Comparison of ENCODE assay signal across 27 mouse cellular contexts in the genomic region with DNA sequence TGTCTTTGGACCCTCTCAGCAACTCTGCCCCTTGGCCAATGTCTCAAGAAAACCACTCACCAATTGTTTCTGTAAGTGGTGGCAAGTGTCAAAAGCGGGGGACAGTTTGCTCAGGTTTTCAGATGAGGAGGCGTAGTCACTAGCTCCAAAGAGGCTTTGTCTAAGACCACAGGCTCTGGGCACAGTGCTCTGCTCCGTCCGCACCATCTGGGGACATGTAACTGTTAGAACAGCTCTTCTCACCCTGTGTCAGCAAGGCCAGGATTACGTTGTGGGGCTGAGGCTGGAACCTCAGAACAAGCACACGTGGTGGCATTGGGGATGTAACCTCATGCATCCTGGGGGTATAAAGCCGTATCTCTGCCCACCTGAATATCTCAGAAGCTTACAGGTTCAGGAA. TPM values are rescaled to one million over a fixed set of nuclear protein-coding genes. Genes with fewer than 3 reads are reported as not detected.
DNase-seq lines count a peak whose midpoint lies in the region; ATAC-seq lines count a peak whose summit lies in the region.
"Had no signal": no experiment of that assay in that cellular context is flagged by ENCODE, and none has a peak within 500 bp of the region (broad histone marks: within the 10 kb centered on the region; RNA-seq: fewer than 3 reads in every experiment).

No protein-coding gene starts in this region.

- H3K36me3 ChIP-seq in kidney, embryonic 16.5 days (ENCODE audit: insufficient read depth, low read length), result no peaks in the 10 kb centered on the region
- no peaks in the 10 kb centered on the region for H3K36me3 ChIP-seq in midbrain, embryonic 11.5 days (ENCODE audit: control insufficient read depth, insufficient read depth, low read length)
- H3K36me3 ChIP-seq in midbrain, embryonic 16.5 days (ENCODE audit: control insufficient read depth, insufficient read depth, low read length), result no peaks in the 10 kb centered on the region
- H3K36me3 ChIP-seq in intestine, embryonic 14.5 days (ENCODE audit: control insufficient read depth, insufficient read depth, low read length), result no peaks in the 10 kb centered on the region
- H3K36me3 ChIP-seq: heart, embryonic 12.5 days; limb, embryonic 12.5 days; neural tube, embryonic 12.5 days had no signal

- no peak overlapping the region for H3K4me3 ChIP-seq in kidney, embryonic 16.5 days (ENCODE audit: low read length)
- H3K4me3 ChIP-seq in midbrain, embryonic 11.5 days (ENCODE audit: low read depth, low read length), result no peak overlapping the region
- no peak overlapping the region for H3K4me3 ChIP-seq in midbrain, embryonic 16.5 days (ENCODE audit: low read depth, low read length)
- no peak overlapping the region for H3K4me3 ChIP-seq in intestine, embryonic 14.5 days (ENCODE audit: low read depth, low read length)
- H3K4me3 ChIP-seq: layer of hippocampus, adult 2 months; neural tube, embryonic 12.5 days had no signal

- H3K27me3 ChIP-seq in kidney, embryonic 16.5 days (ENCODE audit: insufficient read depth, low read length), result no peaks in the 10 kb centered on the region; the same call in 1 of the 2 replicates
- no peaks in the 10 kb centered on the region for H3K27me3 ChIP-seq in midbrain, embryonic 11.5 days (ENCODE audit: control insufficient read depth, insufficient read depth, low read length)
- no peaks in the 10 kb centered on the region for H3K27me3 ChIP-seq in midbrain, embryonic 16.5 days (ENCODE audit: control insufficient read depth, insufficient read depth, low read depth, low read length)
- H3K27me3 ChIP-seq in intestine, embryonic 14.5 days (replicated peaks; ENCODE audit: control insufficient read depth, insufficient read depth, low read length), result no peaks in the 10 kb centered on the region
- H3K27me3 ChIP-seq: limb, embryonic 12.5 days had no signal

- DNase-seq in kidney, adult 18-20 months, result no peak
- peak; percentile 80 for DNase-seq in midbrain, embryonic 11.5 days (ENCODE audit: low spot score, missing footprints)
- no peak for DNase-seq in intestine, embryonic 14.5 days (ENCODE audit: low spot score)
- no peak for DNase-seq in left cerebral cortex, postnatal 4 days
- no peak for DNase-seq in spleen, postnatal 36 days (ENCODE audit: low spot score in 2 of 2)
- DNase-seq: adrenal gland, postnatal 10 days; B cell, adult 2 months; cerebellum, adult 18-20 months; cerebellum, postnatal 25 days; gastrocnemius, postnatal 14 days; heart, adult 18-20 months; heart, postnatal 14 days; kidney, adult 9 months; kidney, postnatal 25 days; layer of hippocampus, postnatal 36 days; liver, postnatal 0 days; midbrain, embryonic 14.5 days; retina, postnatal 1 day; thymus, postnatal 14 days had no signal

- 92% methylated on average over 7 of the region's 7 CpGs for WGBS in kidney, embryonic 16.5 days
- 78% methylated on average over 7 of the region's 7 CpGs for WGBS in midbrain, embryonic 11.5 days
- WGBS in midbrain, embryonic 16.5 days, result 88% methylated on average over 7 of the region's 7 CpGs
- WGBS in intestine, embryonic 14.5 days, result 86% methylated on average over 7 of the region's 7 CpGs

- peak overlapping the region; percentile 99 for H3K4me2 ChIP-seq in kidney, embryonic 16.5 days (replicated peaks; ENCODE audit: low read depth, low read length)
- no peak overlapping the region for H3K4me2 ChIP-seq in midbrain, embryonic 11.5 days
- no peak overlapping the region for H3K4me2 ChIP-seq in midbrain, embryonic 16.5 days (ENCODE audit: low read length)
- H3K4me2 ChIP-seq in intestine, embryonic 14.5 days (ENCODE audit: low read length), result peak overlapping the region; percentile 99

- no peak overlapping the region for H3K9ac ChIP-seq in kidney, embryonic 16.5 days (replicated peaks; ENCODE audit: low read length)
- H3K9ac ChIP-seq in midbrain, embryonic 11.5 days (ENCODE audit: low read length), result no peak overlapping the region
- no peak overlapping the region for H3K9ac ChIP-seq in midbrain, embryonic 16.5 days (ENCODE audit: low read depth, low read length)
- no peak overlapping the region for H3K9ac ChIP-seq in intestine, embryonic 14.5 days (ENCODE audit: low read length)
- H3K9ac ChIP-seq: heart, embryonic 12.5 days; limb, embryonic 12.5 days; liver, postnatal 0 days; neural tube, embryonic 12.5 days had no signal

- ATAC-seq in kidney, embryonic 16.5 days (ENCODE audit: low FRiP score, low TSS enrichment), result no peak
- ATAC-seq in midbrain, embryonic 11.5 days (ENCODE audit: low FRiP score), result no peak
- ATAC-seq in midbrain, embryonic 16.5 days, result no peak
- no peak for ATAC-seq in intestine, embryonic 14.5 days (replicated peaks; ENCODE audit: low FRiP score, low TSS enrichment, low read depth)
- ATAC-seq: hindbrain, postnatal 0 days; liver, postnatal 0 days had no signal

- H3K4me1 ChIP-seq in kidney, embryonic 16.5 days (ENCODE audit: insufficient read depth, low read length), result peaks cover 26% of the 10 kb centered on the region
- peaks cover 15% of the 10 kb centered on the region for H3K4me1 ChIP-seq in midbrain, embryonic 11.5 days (ENCODE audit: control insufficient read depth, insufficient read depth, low read length)
- peaks cover 17% of the 10 kb centered on the region for H3K4me1 ChIP-seq in midbrain, embryonic 16.5 days (ENCODE audit: control insufficient read depth, insufficient read depth, low read length)
- H3K4me1 ChIP-seq in intestine, embryonic 14.5 days (replicated peaks; ENCODE audit: control insufficient read depth, insufficient read depth, low read length), result peaks cover 13% of the 10 kb centered on the region

- intact Hi-C loops in left cerebral cortex, postnatal 4 days (cut with DNase I), result loop anchor here (10.0 kb wide), 1 partner anchor 239 kb away; no protein-coding TSS in a partner anchor

- no peak overlapping the region for H3K27ac ChIP-seq in kidney, embryonic 16.5 days (ENCODE audit: low read length)
- H3K27ac ChIP-seq in midbrain, embryonic 11.5 days (ENCODE audit: low read depth, low read length), result no peak overlapping the region
- H3K27ac ChIP-seq in midbrain, embryonic 16.5 days (ENCODE audit: low read length), result no peak overlapping the region
- H3K27ac ChIP-seq in intestine, embryonic 14.5 days (ENCODE audit: low read depth), result no peak overlapping the region
- H3K27ac ChIP-seq: hindbrain, postnatal 0 days; layer of hippocampus, adult 2 months; limb, embryonic 12.5 days; macrophage; neural tube, embryonic 12.5 days had no signal

- H3K9me3 ChIP-seq in kidney, embryonic 16.5 days (ENCODE audit: low read length), result no peaks in the 10 kb centered on the region
- no peaks in the 10 kb centered on the region for H3K9me3 ChIP-seq in midbrain, embryonic 11.5 days (ENCODE audit: control insufficient read depth, low read length)
- H3K9me3 ChIP-seq in midbrain, embryonic 16.5 days (replicated peaks; ENCODE audit: control insufficient read depth, low read length, poor library complexity, severe bottlenecking), result no peaks in the 10 kb centered on the region
- H3K9me3 ChIP-seq in intestine, embryonic 14.5 days (ENCODE audit: control insufficient read depth, low read length), result no peaks in the 10 kb centered on the region
- H3K9me3 ChIP-seq: heart, embryonic 12.5 days; limb, embryonic 12.5 days; neural tube, embryonic 12.5 days had no signal

RNA-seq across cellular contexts. Expression of a gene that starts 1.4 kb away (rescaled TPM):
- 2.2 and 2.9 TPM in 2 replicates for polyA plus RNA-seq in kidney, embryonic 16.5 days (2015; fragmentation: Nextera tagmentation; extraction: Ambion mirVana)
- polyA plus RNA-seq in midbrain, embryonic 11.5 days (2014; fragmentation: Nextera tagmentation; extraction: Ambion mirVana), result 4.9 and 5.0 TPM in 2 replicates
- 2.0 TPM in 2 replicates for polyA plus RNA-seq in midbrain, embryonic 16.5 days (2015; fragmentation: Nextera tagmentation; extraction: Ambion mirVana)
- polyA plus RNA-seq in intestine, embryonic 14.5 days (2014; fragmentation: Nextera tagmentation; extraction: Ambion mirVana), result 2.1 TPM in 2 replicates
- 10 to 100 TPM; 10.8 to 13.2 TPM for total RNA-seq in left cerebral cortex, postnatal 4 days (2021)

RNA-seq across cellular contexts. Expression of a gene that starts 59.6 kb away (rescaled TPM):
- 184 and 191 TPM in 2 replicates for polyA plus RNA-seq in kidney, embryonic 16.5 days (2015; fragmentation: Nextera tagmentation; extraction: Ambion mirVana)
- polyA plus RNA-seq in midbrain, embryonic 11.5 days (2014; fragmentation: Nextera tagmentation; extraction: Ambion mirVana), result 50.7 and 54.3 TPM in 2 replicates
- 146 and 156 TPM in 2 replicates for polyA plus RNA-seq in midbrain, embryonic 16.5 days (2015; fragmentation: Nextera tagmentation; extraction: Ambion mirVana)
- 76.6 and 78.2 TPM in 2 replicates for polyA plus RNA-seq in intestine, embryonic 14.5 days (2014; fragmentation: Nextera tagmentation; extraction: Ambion mirVana)
- total RNA-seq in left cerebral cortex, postnatal 4 days (2021), result 100 to 1,000 TPM; 145 to 153 TPM

RNA-seq across cellular contexts. Expression of a gene that starts 59.8 kb away (rescaled TPM):
- 40.9 and 44.2 TPM in 2 replicates for polyA plus RNA-seq in kidney, embryonic 16.5 days (2015; fragmentation: Nextera tagmentation; extraction: Ambion mirVana)
- polyA plus RNA-seq in midbrain, embryonic 11.5 days (2014; fragmentation: Nextera tagmentation; extraction: Ambion mirVana), result 23.7 and 24.2 TPM in 2 replicates
- polyA plus RNA-seq in midbrain, embryonic 16.5 days (2015; fragmentation: Nextera tagmentation; extraction: Ambion mirVana), result 23.6 and 26.0 TPM in 2 replicates
- polyA plus RNA-seq in intestine, embryonic 14.5 days (2014; fragmentation: Nextera tagmentation; extraction: Ambion mirVana), result 22.6 and 25.3 TPM in 2 replicates
- total RNA-seq in left cerebral cortex, postnatal 4 days (2021), result 10 to 100 TPM; 33.2 to 33.3 TPM

Comparison
In these comparisons a context has a peak if more than half of its experiments do, and no peak if none do; other contexts are left out.
1. H3K4me2 ChIP-seq: peak in kidney, embryonic 16.5 days (single experiment) and intestine, embryonic 14.5 days (single experiment); none in midbrain, embryonic 11.5 days (single experiment) and midbrain, embryonic 16.5 days (single experiment).